Mouse (Mus musculus) induced T-regulatory cell, adult 2 months (primary cell): ENCODE results near the gene Zfp536.

ENCODE experiments used
- DNase-seq: peaks from one replicate; pipeline ENCODE4 v3.0.0-alpha.2; 2012; ENCODE audit warnings: low read depth

Gene Zfp536

GRCm38 (mm10) chr7:37689561-37690305, 83.7 kb downstream of the Zfp536 start:
- no peak for DNase-seq

GRCm38 (mm10) chr7:37689107-37689511, 84.3 kb downstream of the Zfp536 start:
- DNase-seq, result no peak

GRCm38 (mm10) chr7:37686366-37686765, 87.1 kb downstream of the Zfp536 start:
- DNase-seq, result no peak

GRCm38 (mm10) chr7:37685247-37685646, 88.2 kb downstream of the Zfp536 start:
- no peak for DNase-seq

GRCm38 (mm10) chr7:37681335-37681734, 92.1 kb downstream of the Zfp536 start:
- DNase-seq, result no peak

- no peak for DNase-seq
Measured at GRCm38 (mm10) chr7:37663676-37664365, 109.6 kb downstream of the Zfp536 start.

- peak; percentile 0 for DNase-seq
Measured at GRCm38 (mm10) chr7:37648671-37649070, 124.8 kb downstream of the Zfp536 start.

GRCm38 (mm10) chr7:37647917-37648615, 125.4 kb downstream of the Zfp536 start:
- no peak for DNase-seq

GRCm38 (mm10) chr7:37639740-37640397, 133.6 kb downstream of the Zfp536 start:
- DNase-seq, result no peak

- DNase-seq, result no peak
Measured at GRCm38 (mm10) chr7:37634812-37635211, 138.6 kb downstream of the Zfp536 start.

GRCm38 (mm10) chr7:37630410-37630809, 143.0 kb downstream of the Zfp536 start:
- no peak for DNase-seq

GRCm38 (mm10) chr7:37627897-37628510, 145.4 kb downstream of the Zfp536 start:
- DNase-seq, result no peak

GRCm38 (mm10) chr7:37625758-37626157, 147.7 kb downstream of the Zfp536 start:
- DNase-seq, result no peak

- no peak for DNase-seq
Measured at GRCm38 (mm10) chr7:37624759-37625340, 148.6 kb downstream of the Zfp536 start.

GRCm38 (mm10) chr7:37623903-37624758, 149.3 kb downstream of the Zfp536 start:
- DNase-seq, result no peak

GRCm38 (mm10) chr7:37619254-37619653, 154.2 kb downstream of the Zfp536 start:
- DNase-seq, result no peak

- no peak for DNase-seq
Measured at GRCm38 (mm10) chr7:37617880-37618279, 155.6 kb downstream of the Zfp536 start.

- no peak for DNase-seq
Measured at GRCm38 (mm10) chr7:37615932-37616331, 157.5 kb downstream of the Zfp536 start.

GRCm38 (mm10) chr7:37614381-37614780, 159.1 kb downstream of the Zfp536 start:
- DNase-seq, result no peak

GRCm38 (mm10) chr7:37608556-37608955, 164.9 kb downstream of the Zfp536 start:
- no peak for DNase-seq

- DNase-seq, result no peak
Measured at GRCm38 (mm10) chr7:37607906-37608305, 165.5 kb downstream of the Zfp536 start.
